Mouse (Mus musculus) gastrocnemius, postnatal 4 days (tissue): ENCODE data around the gene Rasal3. TPM values are rescaled to one million over a fixed set of nuclear protein-coding genes. Genes with fewer than 3 reads are reported as not detected.

Experiments used
- DNase-seq, 2 experiments: peaks; one replicate each; pipeline ENCODE4 v3.0.0; 2021 to 2022; ENCODE audit warnings: low spot score in 2 of 2, mixed read lengths in 2 of 2
- microRNA-seq: library from miRNA; unstranded; fragments of <30 nt; microRNA quantifications from one replicate; pipeline ENCODE4 v1.2.0, GENCODE M21; 2021
- total RNA-seq, 2 experiments: library from RNA; stranded (reverse); gene quantifications; 2 replicates each; pipeline ENCODE4 v1.2.3; 2021

Gene Rasal3
- total RNA-seq, 2 experiments from 2014 or later, result 0.47 to 1.5 TPM

DNA sequence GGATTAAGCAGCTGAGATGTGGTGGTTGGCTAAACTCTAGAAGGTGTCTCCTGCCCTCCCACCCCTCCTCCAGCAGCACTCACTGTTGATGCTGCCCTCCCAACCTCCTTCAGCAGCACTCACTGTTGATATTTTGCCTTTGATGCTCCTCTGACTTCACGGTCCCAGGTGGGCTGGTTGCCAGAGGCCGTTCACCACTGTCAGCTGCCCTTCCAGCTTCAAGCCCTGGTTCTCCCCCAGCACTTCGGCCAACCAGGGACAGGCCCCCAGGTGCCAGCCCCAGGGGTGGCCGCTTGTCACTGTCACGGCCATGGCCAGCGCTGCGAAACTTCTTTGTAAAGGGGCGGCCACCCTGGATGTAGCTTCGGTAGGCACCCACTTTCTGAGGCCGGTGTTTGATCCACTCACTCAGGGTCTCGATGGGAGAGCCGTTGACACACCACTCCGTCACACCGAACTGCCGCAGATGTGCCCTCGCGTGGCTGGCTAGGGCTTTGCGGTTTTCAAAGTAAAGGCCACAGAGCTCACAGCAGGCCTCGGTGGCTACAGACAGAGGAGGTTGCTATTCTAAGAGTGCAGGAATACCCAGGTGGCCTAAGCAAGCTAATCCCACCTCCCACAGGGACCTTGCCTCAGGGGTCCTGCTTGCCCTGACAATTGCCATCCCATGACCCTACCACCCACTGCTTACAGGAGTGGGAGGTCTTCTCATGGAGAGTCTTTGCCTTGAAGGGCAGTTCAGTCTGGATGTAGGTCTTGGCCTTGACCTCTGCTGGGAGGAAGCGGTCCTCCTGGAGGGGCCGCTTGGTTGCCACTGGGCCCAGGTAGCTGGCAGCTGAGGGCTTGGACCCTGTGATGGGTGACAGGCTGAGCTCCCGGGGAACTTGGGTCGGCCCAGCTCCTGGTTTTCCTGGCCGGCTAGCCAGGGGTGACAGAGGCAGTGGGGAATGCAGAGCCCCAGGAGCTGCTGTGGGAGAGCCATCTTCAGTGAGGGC, 46.3 kb downstream of the Rasal3 start:
- no peak for DNase-seq

GRCm38 (mm10) chr17:32356281-32356680, 47.1 kb downstream of the Rasal3 start:
- no peak for DNase-seq

- no peak for DNase-seq
Observed at GRCm38 (mm10) chr17:32355031-32355430, 48.4 kb downstream of the Rasal3 start.

GRCm38 (mm10) chr17:32354211-32354610, 49.2 kb downstream of the Rasal3 start:
- no peak for DNase-seq

- DNase-seq, result peak in 1 of 2 experiments; percentile 74
Observed at GRCm38 (mm10) chr17:32353696-32354095, 49.7 kb downstream of the Rasal3 start.

GRCm38 (mm10) chr17:32351726-32352125, 51.7 kb downstream of the Rasal3 start:
- DNase-seq, result no peak

- no peak for DNase-seq
Observed at GRCm38 (mm10) chr17:32351269-32351668, 52.1 kb downstream of the Rasal3 start.

- peak; percentile 82 to 94 for DNase-seq
Observed at GRCm38 (mm10) chr17:32350382-32350983, 52.9 kb downstream of the Rasal3 start, which contains the start of gene Akap8l. Gene Akap8l, minus strand, starts transcription at chr17:32350607.

- no peak for DNase-seq
Observed at GRCm38 (mm10) chr17:32349851-32350381, 53.5 kb downstream of the Rasal3 start.

GRCm38 (mm10) chr17:32349037-32349732, 54.2 kb downstream of the Rasal3 start:
- DNase-seq, result no peak

DNA sequence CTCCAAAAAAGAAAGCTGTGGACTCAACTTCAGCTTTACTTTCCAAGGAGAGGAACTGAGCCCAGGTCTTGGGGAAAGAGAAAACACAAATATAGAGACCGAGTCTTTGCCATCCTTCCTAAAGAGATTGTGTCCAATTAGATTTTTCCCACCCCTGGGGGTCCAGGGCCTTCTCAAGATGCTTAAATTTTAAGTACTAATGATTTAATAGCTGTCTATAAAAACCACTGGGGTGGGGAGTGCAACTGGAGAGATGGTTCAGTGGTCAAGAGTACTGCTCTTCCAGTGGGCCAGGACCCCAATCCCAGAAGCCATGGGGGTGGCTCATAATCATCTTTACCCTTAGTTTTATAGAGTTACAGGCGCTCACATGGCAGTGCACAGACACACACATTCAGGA, 55.0 kb downstream of the Rasal3 start:
- DNase-seq, result no peak

GRCm38 (mm10) chr17:32341102-32341501, 62.3 kb downstream of the Rasal3 start:
- DNase-seq, result no peak

Small RNA genes lying within 50 kb of the gene (microRNA-seq; reads per million reads assigned to microRNA genes)
- gene Gm22201, result not detected

Other genes starting within 250 kb of the Rasal3 start
- gene Notch3, start 236.7 kb downstream of the Rasal3 start, total RNA-seq, result 10 to 100 TPM; 68.4 to 68.9 TPM
- gene Ephx3, start 214.0 kb downstream of the Rasal3 start, total RNA-seq, result under 1 TPM; 0.17 to 0.31 TPM
- gene Brd4, start 118.9 kb downstream of the Rasal3 start, total RNA-seq, result 10 to 100 TPM; 86.5 to 98.4 TPM
- gene Akap8, start 82.3 kb downstream of the Rasal3 start, total RNA-seq, result 10 to 100 TPM; 50.8 to 75.1 TPM
- gene Akap8l, start 53.0 kb downstream of the Rasal3 start, total RNA-seq, result 10 to 100 TPM; 36.7 to 50.5 TPM
- gene Wiz, start 14.1 kb downstream of the Rasal3 start, total RNA-seq, result 10 to 100 TPM; 32.6 to 34.3 TPM
- under 1 TPM in 1 of 2 experiments, not detected in 1; 0.60 TPM for gene Pglyrp2, start 20.6 kb upstream of the Rasal3 start, total RNA-seq
- not detected for gene Cyp4f39, start 49.1 kb upstream of the Rasal3 start, total RNA-seq
- 1 to 10 TPM; 2.1 to 3.3 TPM for gene Cyp4f17, start 102.5 kb upstream of the Rasal3 start, total RNA-seq
- 1 to 10 TPM; 5.2 to 9.1 TPM for gene Cyp4f16, start 133.0 kb upstream of the Rasal3 start, total RNA-seq
- gene Cyp4f37, start 217.7 kb upstream of the Rasal3 start, total RNA-seq, result not detected